Mouse (Mus musculus) layer of hippocampus, adult 8-10 months (tissue): ENCODE data around the gene Asb6. TPM values are rescaled to one million over a fixed set of nuclear protein-coding genes. Genes with fewer than 3 reads are reported as not detected.

ENCODE experiments used
- DNase-seq, 2 experiments: peaks; one replicate each; pipeline ENCODE4 v3.0.0; 2022; ENCODE audit warnings: low spot score in 2 of 2
- total RNA-seq, 4 experiments: library from RNA; stranded (reverse); gene quantifications; 2 replicates each; pipeline ENCODE4 v1.2.4; 2022

Asb6 gene
- 10 to 100 TPM; 35.2 to 39.2 (median 37.5) TPM for total RNA-seq

DNA sequence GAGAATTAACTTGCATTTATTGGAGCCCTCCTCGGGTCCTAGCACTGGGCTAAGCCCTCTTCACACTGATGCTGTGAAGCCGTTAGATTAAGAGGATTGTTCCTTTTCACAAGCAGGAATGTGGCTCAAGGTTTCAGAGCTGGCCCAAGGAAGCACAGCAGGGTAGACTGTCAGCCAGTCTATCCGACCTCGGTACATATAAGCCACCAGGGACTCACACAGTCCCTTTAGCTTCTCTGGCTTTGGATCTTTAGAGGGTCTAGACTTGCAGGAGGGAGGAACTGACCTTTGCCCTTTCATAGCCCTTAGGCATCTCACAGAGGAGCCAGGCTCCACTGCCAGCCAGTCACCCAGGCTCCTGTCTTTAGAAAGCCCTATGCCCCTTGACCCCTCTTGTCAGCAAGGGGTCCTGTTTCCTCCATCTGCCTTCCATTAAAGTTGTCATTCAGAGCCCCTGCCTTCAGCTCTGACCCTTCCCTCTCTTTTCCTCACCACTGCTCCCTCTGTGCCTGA lies at the start of gene Asb6:
Gene Asb6, minus strand, starts transcription at position 51 of the 513 bp plus-strand sequence.
- no peak for DNase-seq

- DNase-seq, result no peak
Observed at GRCm38 (mm10) chr2:30879481-30879880, 49.3 kb upstream of the Asb6 start.

- DNase-seq, result no peak
Observed at GRCm38 (mm10) chr2:30875621-30876432, 45.7 kb upstream of the Asb6 start.

- no peak for DNase-seq
Observed at GRCm38 (mm10) chr2:30875096-30875495, 45.0 kb upstream of the Asb6 start.

DNA sequence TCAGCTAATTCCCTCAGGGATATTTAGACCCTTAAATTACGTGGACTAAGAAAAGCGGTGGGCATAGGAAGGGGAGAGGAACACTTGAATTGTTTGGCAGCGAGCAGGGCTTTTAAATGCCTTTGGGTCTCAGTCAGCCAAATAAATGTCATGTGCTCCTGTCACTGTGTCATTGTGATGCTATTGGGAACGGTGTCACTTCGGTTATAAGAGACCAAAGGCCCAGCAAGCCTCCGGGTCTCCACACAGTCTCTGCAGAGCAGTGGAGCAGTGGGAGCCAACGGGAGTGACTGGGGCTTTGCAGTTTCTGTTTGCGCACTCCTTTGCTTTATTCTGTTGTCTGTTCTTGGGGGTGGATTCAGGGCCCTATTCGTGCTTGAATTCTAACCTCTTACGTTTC lies 44.3 kb upstream of the Asb6 start:
- DNase-seq, result no peak

DNA sequence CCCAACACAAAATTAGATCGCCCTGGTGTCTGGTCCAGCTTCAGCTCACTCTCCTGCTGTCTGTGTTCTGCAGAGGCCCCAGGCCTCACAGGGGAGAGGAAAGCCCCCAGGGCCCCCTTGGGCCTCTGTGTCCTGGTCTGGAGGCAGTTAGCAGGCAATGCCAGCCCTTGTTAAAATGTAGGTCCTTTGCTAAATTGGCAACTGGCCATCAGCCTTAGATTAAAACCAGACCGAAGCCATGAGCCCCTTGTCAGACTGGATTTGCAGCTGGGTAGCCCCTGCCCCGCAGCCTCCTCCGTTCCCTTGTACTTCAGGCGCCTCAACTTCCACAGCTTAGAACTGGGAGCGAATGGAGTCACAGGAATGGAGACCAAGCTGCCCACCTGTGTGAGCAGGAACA lies 42.5 kb upstream of the Asb6 start:
- no peak for DNase-seq

GRCm38 (mm10) chr2:30870863-30871262 lies 40.7 kb upstream of the Asb6 start:
- DNase-seq, result peak; percentile 28 to 34

DNA sequence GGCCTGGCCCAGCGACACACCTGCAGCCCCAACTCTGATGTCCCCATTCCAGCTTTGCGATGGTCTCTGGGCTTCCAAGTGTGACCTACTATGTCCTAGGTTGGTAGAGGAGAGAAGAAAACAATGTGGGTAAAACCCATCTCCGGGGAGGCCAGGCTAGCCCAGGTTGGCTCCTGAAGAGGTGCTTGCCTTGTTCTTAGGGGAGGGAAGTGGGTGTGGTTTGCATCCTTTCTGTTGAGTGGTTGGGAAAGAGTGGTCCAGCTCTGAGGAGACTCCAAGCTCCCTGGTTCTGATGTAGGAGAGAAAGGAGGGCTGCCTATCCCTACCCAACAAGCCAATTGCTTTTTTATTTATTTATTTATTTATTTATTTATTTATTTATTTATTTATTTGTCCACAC lies 35.3 kb upstream of the Asb6 start:
- DNase-seq, result no peak

- DNase-seq, result no peak
Observed at GRCm38 (mm10) chr2:30864968-30865381, 34.8 kb upstream of the Asb6 start.

GRCm38 (mm10) chr2:30863574-30863973 lies 33.4 kb upstream of the Asb6 start:
- no peak for DNase-seq

GRCm38 (mm10) chr2:30862081-30862480 lies 31.9 kb upstream of the Asb6 start:
- no peak for DNase-seq

DNA sequence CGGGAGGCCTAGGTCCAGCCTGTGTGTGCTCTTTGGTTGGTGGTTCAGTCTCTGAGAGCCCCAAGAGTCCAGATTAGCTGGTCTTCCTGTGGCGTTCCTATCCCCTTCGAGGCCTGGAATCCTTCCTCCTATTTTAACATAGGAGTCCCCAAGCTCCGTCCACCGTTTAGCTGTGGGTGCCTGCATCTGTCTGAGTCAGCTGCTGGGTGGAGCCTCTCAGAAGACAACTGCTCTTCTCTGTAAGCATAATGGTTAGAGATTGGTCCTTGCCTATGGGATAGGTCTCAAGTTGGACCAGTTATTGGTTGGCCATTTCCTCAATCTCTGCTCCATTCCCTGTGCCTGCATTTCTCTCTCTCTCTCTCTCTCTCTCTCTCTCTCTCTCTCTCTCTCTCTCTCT lies 29.6 kb upstream of the Asb6 start:
- DNase-seq, result no peak

DNA sequence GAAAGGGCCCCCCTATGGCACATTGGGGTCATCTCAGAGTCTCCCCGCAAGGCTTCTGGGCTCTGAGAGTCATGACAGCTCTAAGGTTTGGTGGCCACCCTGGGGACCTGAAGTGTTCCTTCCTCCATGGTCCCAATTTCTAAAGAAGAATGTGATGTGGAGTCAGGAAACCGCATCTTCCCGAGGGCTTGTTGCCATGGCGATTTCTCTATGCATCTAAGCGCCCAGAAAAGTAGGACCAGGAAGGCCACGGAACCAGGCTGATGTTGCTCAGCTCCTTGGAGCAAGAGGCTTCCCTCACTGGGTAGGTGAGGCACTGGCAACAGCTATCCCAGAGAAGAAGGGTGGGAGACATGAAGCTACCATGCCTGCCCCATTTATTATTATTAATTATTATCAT lies 26.9 kb upstream of the Asb6 start:
- no peak for DNase-seq

DNA sequence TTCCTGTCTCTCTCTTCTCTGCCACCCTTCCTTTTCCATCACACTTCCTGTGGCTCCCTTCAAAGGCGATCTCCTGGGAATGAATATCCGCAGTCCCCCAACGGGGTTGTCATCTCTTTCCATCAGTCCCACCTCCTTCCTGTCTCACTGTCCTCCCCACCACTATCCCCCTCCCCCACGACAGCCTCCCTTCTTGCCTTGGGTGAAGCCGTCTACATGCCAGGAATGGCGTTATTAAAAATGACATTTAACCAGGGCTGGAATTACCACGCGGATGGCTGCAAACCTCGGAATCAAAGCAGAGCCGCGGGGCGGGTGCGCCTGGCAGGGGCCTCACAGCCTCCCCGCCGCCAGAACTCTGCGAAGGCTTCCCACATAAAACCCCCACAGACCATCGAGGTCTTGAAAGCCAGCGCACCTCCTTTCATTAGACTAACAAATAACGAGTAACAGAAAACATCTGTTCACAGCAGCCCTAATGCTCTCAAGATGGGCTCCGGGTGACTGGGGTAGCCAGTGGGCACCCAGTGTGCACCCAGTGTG lies 22.7 kb upstream of the Asb6 start:
- no peak for DNase-seq

- no peak for DNase-seq
Observed at GRCm38 (mm10) chr2:30850581-30850980, 20.4 kb upstream of the Asb6 start.

DNA sequence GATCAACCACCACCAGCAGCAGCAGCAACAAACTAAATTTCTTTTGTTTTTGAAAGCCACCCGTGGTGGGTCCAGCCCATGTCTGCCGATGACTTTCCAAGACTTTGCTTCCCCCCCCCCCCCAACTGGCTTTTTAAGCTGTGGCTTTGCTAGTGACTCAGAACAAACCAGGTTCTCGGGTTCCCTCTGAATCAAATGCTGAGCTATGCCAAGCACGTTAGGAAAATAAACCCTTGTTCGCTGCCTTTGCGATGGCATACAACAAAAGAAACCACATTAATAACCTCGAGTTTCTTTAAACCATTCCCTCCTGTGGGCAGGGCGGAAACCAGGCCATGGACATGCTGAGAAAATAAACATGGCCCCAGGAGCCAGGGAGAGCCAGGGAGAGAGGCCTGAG lies 18.1 kb upstream of the Asb6 start:
- DNase-seq, result no peak

GRCm38 (mm10) chr2:30846723-30847122 lies 16.6 kb upstream of the Asb6 start:
- DNase-seq, result no peak

GRCm38 (mm10) chr2:30846236-30846635 lies 16.1 kb upstream of the Asb6 start:
- no peak for DNase-seq

- DNase-seq, result no peak
Observed at GRCm38 (mm10) chr2:30845152-30846070, 15.3 kb upstream of the Asb6 start.

DNA sequence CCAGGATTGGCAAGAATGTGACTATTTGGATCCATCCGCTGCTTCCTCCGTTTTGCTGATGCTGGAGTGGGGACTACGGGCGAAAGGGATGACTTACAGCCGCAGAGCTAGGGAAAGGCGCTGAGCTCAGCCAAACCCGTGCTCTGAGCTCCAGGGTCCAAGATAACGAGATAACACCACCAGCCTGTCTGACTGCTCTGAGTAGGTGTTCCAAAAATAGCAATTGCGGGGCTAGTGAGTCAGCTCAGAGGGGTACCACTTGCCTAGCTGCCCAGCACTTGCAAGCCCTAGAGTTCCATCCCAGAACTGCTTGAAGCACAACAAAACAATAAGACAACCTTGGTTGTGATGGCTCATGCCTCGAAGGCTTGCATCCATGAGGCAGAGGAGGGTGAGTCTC lies 12.5 kb upstream of the Asb6 start:
- no peak for DNase-seq

DNA sequence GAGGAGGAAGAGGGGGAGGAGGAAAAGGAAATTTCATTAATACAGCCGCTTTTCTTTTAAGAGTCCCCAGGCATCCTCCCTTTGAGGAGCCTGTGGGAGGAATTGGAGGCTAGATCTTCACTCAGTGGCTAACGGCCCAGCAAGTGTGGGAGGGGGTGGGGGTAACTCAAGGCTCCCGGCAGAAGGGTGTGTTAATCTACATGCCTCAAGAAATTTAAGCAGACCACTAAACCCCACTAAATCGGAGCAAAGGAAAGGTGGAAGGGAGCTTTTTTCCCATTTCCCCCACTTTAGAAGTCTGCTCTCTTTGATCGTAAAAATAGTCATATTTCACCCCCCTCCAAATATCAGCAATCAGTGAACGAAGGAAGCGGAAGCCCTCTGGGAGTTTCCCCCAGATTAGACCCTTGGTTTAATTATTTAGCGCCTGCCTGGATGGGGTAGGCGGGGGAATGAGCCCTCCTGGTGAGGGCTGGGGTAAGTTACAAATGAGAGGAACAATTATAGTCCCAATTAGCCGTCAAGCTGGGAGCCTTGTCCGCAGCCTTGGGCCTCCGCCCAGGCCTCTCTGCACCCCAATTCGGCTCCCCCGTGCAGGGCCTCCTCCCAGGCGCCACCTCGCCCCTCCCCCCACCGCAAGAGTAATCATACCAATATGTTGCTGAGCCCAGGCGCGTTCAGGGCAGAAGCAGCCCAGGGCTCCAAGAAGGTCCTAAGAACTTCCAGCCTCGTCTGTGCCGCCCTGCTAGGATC lies 6.3 kb upstream of the Asb6 start:
- no peak for DNase-seq
